Mouse (Mus musculus): ENCODE results near the gene Gm10260. TPM values are rescaled to one million over a fixed set of nuclear protein-coding genes. Genes with fewer than 3 reads are reported as not detected.

The Gm10260 gene
- polyA plus RNA-seq, 1 experiment from 2014 or later, result 0.64 TPM

DNA sequence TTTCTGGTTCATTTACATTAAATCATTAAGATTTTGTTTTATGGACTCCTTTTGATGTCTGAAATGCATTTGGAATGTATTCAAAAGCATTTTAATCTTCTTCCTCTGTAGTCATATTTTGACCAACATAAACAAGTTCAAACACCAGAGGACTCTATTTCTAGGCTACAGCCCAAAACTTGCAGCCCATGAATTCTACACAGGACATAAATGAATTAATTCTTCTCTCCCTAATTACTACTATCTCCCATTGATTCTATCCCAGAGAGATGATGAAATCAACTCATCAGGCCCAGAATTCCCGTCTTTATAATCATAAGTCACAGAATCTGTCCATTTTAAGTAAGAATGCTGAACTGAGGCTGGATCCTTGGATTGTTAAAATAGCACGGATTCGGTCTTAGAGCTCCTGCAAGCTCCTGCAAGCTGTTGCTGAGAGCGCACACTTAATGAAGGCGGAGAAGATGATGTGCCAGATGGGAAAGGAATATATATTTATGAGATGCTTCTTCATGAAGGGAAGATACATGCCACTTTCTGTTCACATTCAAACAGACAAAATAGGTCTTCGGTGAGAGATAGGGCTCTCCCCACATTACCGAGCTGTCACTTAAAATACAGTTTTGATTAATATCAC is 7.7 kb upstream of the Gm10260 start:
- Histone ChIP-seq H3K9me3 (replicated peaks) (0 out of 2 replicates have a peak, but pooled peaks cover 5% of the 10 kb centered on the region), H3K4me3 (no peak overlapping the region), H3K4me1 (replicated peaks) (peaks cover 16% of the 10 kb centered on the region), H3K36me3 (no peaks in the 10 kb centered on the region), H3K4me2 (no peak overlapping the region), H3K9ac (no peak overlapping the region), H3K27ac (ENCODE audit: poor library complexity, severe bottlenecking) (no peak overlapping the region), H3K27me3 (replicated peaks) (no peaks in the 10 kb centered on the region)
- no peak for ATAC-seq (ENCODE audit: insufficient number of reproducible peaks, low FRiP score)
- WGBS, result 86% methylated on average over 7 of the region's 7 CpGs

DNA sequence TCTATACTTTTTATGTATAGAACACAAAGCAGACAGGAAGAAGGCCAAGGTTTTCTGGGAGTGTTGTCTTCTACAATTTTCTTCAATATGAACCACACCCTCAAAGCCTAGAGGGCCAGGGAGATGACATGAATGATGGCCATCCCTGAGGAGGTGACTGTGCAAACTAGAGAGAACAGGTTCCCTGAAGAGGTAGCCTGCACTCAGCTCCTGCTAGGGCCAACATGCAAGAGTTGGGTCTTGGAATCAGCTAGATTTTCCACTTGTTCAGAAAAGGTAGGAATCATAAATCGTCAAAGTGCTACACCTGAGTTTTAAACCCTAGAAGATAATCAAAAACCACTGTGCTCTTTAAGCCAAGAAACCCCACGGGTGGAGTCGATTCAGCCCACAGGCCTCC is 6.2 kb upstream of the Gm10260 start:
- Histone ChIP-seq H3K27me3 (replicated peaks) (no peaks in the 10 kb centered on the region), H3K4me1 (replicated peaks) (peaks cover 11% of the 10 kb centered on the region), H3K27ac (ENCODE audit: poor library complexity, severe bottlenecking) (no peak overlapping the region), H3K4me2 (no peak overlapping the region), H3K9ac (no peak overlapping the region), H3K9me3 (replicated peaks) (no peaks in the 10 kb centered on the region), H3K4me3 (no peak overlapping the region), H3K36me3 (no peaks in the 10 kb centered on the region)
- no peak for ATAC-seq (ENCODE audit: insufficient number of reproducible peaks, low FRiP score)
- WGBS, result 84% methylated on average over 3 of the region's 3 CpGs

DNA sequence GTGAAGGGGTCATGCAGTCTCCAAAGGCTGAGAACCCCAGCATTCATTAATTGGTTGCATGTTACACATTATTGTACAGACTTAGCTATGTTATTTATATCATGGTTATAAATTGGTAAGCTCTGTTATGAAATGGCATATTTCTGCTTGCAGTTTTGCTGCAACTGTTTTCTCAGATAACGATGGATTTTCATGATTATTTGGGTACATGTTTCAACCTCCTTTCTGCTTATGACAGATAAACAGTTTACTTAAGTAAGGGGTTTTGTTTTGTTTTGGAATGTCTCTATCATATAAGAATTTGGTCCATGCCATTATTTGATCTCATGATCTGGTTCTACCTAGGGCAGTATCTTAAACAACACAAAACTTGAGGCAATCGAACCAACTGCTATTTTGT is 5.5 kb upstream of the Gm10260 start:
- no peak for ATAC-seq (ENCODE audit: insufficient number of reproducible peaks, low FRiP score)
- no peak overlapping the region for H3K4me3 ChIP-seq
- H3K4me1 ChIP-seq (replicated peaks), result peaks cover 11% of the 10 kb centered on the region
- H3K4me2 ChIP-seq, result no peak overlapping the region
- no peak overlapping the region for H3K9ac ChIP-seq
- no peaks in the 10 kb centered on the region for H3K36me3 ChIP-seq
- H3K27ac ChIP-seq (ENCODE audit: poor library complexity, severe bottlenecking), result no peak overlapping the region
- 83% methylated on average over 2 of the region's 2 CpGs for WGBS
- no peaks in the 10 kb centered on the region for H3K9me3 ChIP-seq (replicated peaks)
- no peaks in the 10 kb centered on the region for H3K27me3 ChIP-seq (replicated peaks)

DNA sequence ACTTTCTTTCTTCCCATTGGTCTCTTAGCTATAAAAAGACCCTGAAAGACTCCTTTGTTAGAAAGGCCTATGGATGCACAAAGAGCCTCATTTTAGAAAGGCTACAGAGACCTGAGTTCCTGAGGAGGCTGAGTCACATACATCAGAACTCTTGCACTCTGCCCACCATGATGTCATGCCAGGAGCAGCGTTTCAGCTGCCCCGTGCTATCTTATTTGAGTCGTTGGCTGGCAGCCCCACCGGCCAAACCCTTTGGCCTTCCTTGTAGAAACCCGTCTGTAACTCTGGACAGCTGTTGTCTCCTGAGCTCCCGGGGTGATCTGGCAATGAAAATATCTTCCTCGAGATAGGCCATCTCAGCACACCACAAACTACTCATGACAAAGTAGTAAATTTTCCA is 3.6 kb upstream of the Gm10260 start:
- Histone ChIP-seq H3K27me3 (replicated peaks) (no peaks in the 10 kb centered on the region), H3K9me3 (replicated peaks) (no peaks in the 10 kb centered on the region), H3K36me3 (no peaks in the 10 kb centered on the region), H3K4me1 (replicated peaks) (peaks cover 11% of the 10 kb centered on the region), H3K4me3 (no peak overlapping the region), H3K9ac (no peak overlapping the region), H3K4me2 (no peak overlapping the region), H3K27ac (ENCODE audit: poor library complexity, severe bottlenecking) (peak overlapping the region; percentile 26; the same call in 1 of the 2 replicates)
- WGBS, result 33% methylated on average over 7 of the region's 7 CpGs
- ATAC-seq (ENCODE audit: insufficient number of reproducible peaks, low FRiP score), result 0 out of 2 replicates have a peak, but pooled peaks have one; percentile 18

DNA sequence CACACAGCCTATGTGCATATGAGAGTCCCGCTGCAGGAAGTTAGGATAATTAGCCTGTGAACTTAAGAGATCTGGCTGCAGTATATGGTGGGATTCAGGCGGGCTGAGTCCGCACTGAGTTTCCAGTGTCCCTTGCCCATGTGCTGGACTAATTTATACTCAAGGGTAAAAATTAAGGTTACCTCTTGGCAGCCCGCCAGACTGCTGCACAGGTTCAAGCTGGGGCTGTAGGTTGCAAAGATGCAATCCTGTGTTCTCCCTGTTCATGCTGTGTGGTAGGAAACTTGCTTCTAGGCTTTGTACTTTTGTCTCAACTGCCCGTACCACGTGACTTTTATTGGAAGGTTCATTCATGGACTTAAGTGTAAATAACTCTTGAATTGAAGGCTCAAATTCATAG is 3.0 kb upstream of the Gm10260 start:
- peak overlapping the region; percentile 26; the same call in 1 of the 2 replicates for H3K27ac ChIP-seq (ENCODE audit: poor library complexity, severe bottlenecking)
- no peak for ATAC-seq (ENCODE audit: insufficient number of reproducible peaks, low FRiP score)
- no peaks in the 10 kb centered on the region for H3K9me3 ChIP-seq (replicated peaks)
- H3K4me3 ChIP-seq, result no peak overlapping the region
- peaks cover 11% of the 10 kb centered on the region for H3K4me1 ChIP-seq (replicated peaks)
- H3K4me2 ChIP-seq, result no peak overlapping the region
- no peak overlapping the region for H3K9ac ChIP-seq
- no peaks in the 10 kb centered on the region for H3K27me3 ChIP-seq (replicated peaks)
- no peaks in the 10 kb centered on the region for H3K36me3 ChIP-seq
- 75% methylated on average over 6 of the region's 6 CpGs for WGBS

DNA sequence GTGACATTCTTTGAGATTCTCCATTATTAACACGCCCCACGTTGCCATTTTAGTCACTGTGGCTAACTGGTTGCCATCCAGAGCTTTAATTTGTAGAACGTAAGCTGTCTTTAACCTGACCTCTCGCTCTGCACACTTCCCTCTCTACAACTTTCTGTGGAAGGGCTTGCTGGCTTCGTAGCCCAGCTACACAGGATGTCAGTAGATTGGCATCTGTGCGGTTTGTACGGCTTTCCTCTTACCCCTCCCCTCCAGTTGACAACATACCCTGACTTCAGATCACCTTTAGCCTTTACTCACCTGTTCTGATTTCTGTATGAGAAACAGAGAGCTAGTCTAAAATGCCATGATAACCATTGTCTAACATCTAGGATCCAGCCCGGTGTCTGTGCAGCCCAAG is 1.7 kb upstream of the Gm10260 start:
- no peak overlapping the region for H3K9ac ChIP-seq
- no peak for ATAC-seq (ENCODE audit: insufficient number of reproducible peaks, low FRiP score)
- H3K27me3 ChIP-seq (replicated peaks), result no peaks in the 10 kb centered on the region
- H3K9me3 ChIP-seq (replicated peaks), result no peaks in the 10 kb centered on the region
- H3K27ac ChIP-seq (ENCODE audit: poor library complexity, severe bottlenecking), result no peak overlapping the region
- H3K4me2 ChIP-seq, result no peak overlapping the region
- peaks cover 11% of the 10 kb centered on the region for H3K4me1 ChIP-seq (replicated peaks)
- no peaks in the 10 kb centered on the region for H3K36me3 ChIP-seq
- 89% methylated on average over 8 of the region's 8 CpGs for WGBS
- no peak overlapping the region for H3K4me3 ChIP-seq

DNA sequence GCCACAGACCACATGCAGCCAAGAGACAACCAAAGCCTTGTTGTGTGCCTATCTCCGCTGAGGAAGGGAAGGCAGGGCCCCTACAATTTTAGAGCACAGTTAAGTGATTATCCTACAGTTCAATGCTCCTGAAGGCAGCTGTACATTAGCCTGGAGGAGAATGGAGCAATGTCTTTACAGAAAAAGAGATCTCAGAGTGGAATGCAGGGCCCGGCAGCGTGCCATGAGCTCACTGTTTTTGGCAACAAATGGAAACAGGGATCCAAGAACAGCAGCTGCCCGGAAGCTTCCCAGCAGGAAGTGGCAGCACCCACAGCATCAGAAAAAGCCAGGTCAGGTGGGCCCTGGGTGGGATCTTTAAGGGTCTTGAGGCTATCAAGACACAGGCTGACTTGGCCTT is 3.4 kb downstream of the Gm10260 start:
- no peaks in the 10 kb centered on the region for H3K27me3 ChIP-seq (replicated peaks)
- H3K36me3 ChIP-seq, result no peaks in the 10 kb centered on the region
- H3K27ac ChIP-seq (ENCODE audit: poor library complexity, severe bottlenecking), result no peak overlapping the region; the same call in 1 of the 2 replicates
- 62% methylated on average over 4 of the region's 4 CpGs for WGBS
- ATAC-seq (ENCODE audit: insufficient number of reproducible peaks, low FRiP score), result no peak
- no peak overlapping the region for H3K4me3 ChIP-seq
- H3K4me1 ChIP-seq (replicated peaks), result peaks cover 4% of the 10 kb centered on the region; the same call in 1 of the 2 replicates
- no peaks in the 10 kb centered on the region for H3K9me3 ChIP-seq (replicated peaks)
- no peak overlapping the region for H3K9ac ChIP-seq
- H3K4me2 ChIP-seq, result no peak overlapping the region

DNA sequence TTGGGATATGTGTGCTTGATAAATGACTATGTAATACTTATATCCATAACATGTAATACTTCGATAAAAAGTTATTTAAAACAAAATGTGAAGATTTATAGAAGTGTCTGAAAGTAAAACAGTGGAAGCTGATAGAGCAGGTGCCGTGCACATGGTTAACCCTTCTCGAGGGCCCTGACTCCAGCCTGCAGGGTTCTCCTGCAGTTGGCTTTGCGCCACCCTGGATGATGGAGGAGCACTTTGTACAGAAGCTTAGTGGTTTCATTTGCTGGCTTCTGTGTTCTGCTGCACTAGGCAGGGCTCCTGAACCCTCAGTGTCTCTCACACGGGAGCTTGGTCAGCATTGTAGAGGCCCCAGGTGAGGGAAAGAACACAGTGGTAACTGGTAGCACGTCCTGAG is 4.3 kb downstream of the Gm10260 start:
- Histone ChIP-seq H3K27me3 (replicated peaks) (no peaks in the 10 kb centered on the region), H3K27ac (ENCODE audit: poor library complexity, severe bottlenecking) (no peak overlapping the region), H3K4me1 (replicated peaks) (peaks cover 5% of the 10 kb centered on the region; the same call in 1 of the 2 replicates), H3K9ac (no peak overlapping the region), H3K36me3 (no peaks in the 10 kb centered on the region), H3K4me2 (no peak overlapping the region), H3K9me3 (replicated peaks) (no peaks in the 10 kb centered on the region), H3K4me3 (no peak overlapping the region)
- whole genome bisulfite sequencing, result 79% methylated on average over 6 of the region's 6 CpGs
- ATAC-seq (ENCODE audit: insufficient number of reproducible peaks, low FRiP score), result no peak

DNA sequence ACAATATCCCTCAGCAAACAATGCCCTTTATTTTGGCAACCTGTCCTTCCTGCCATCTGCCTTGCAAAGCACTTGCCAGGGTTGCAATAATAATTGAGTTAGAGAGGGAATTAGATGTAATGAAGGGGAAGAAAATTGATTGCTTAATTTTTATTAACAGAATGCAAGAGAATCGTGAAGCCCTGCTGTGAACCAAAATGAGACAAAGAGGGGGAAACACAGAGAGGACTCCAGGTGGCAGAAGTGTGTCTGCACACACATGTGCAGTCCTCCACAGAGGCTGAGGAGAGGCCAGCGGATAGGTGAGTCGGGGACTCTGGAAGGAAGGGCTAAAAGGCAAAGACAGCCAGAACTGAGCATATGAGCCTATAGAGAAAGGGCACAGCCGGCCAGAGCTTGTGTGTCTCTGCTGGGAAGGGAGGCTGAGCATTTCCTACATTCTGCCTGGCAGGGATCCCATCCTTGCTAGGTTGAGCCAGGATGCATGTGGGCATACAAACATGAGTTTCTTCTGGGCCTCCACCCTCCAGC is 9.5 kb downstream of the Gm10260 start:
- H3K27ac ChIP-seq (ENCODE audit: poor library complexity, severe bottlenecking), result no peak overlapping the region
- no peaks in the 10 kb centered on the region for H3K36me3 ChIP-seq
- no peak overlapping the region for H3K9ac ChIP-seq
- no peak overlapping the region for H3K4me2 ChIP-seq
- 0 out of 2 replicates have a peak, but pooled peaks cover 4% of the 10 kb centered on the region for H3K4me1 ChIP-seq (replicated peaks)
- H3K9me3 ChIP-seq (replicated peaks), result no peaks in the 10 kb centered on the region
- WGBS, result 73% methylated on average over 4 of the region's 4 CpGs
- ATAC-seq (ENCODE audit: insufficient number of reproducible peaks, low FRiP score), result no peak
- no peaks in the 10 kb centered on the region for H3K27me3 ChIP-seq (replicated peaks)
- H3K4me3 ChIP-seq, result no peak overlapping the region

DNA sequence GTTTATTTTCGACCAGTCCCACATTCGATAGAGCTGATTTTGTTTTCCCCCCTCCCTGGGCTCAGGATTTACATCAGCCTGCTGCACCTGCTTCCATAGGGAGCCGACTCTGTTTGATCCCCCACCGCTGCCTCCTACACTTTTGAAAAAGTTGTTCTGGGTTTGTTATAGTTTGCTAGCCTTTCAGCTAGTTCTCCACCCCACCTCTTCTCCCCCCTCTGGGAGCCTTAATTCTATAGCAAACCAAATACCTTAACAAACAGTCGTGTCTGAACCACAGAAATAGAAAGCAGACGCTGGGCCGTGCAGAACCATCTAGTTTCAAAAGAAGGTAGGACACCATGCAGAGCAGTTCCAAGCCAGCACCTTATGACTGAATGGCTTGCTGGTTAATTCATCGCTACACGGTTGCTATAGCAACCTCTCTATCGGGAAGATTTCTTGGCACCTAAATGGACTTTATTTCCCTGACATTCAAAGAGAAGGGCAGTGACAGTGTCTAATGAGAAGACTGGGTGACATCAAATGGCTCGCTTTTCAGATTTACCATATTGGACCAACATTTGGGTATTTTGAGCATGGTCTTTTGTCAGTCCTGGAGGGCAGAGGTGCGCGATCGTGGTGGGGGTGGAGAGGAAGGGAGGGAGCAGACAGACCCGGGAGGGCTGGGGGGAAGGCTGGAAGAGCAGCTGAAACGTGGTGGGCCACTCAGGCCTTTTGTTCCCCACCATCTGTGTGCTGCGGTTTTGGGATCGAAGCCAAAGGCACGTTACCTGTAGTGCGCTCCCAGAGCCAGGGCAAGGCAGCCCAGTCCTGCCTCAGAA is 13.2 kb downstream of the Gm10260 start:
- Histone ChIP-seq H3K9ac (no peak overlapping the region), H3K4me2 (no peak overlapping the region), H3K9me3 (replicated peaks) (no peaks in the 10 kb centered on the region), H3K4me3 (no peak overlapping the region), H3K4me1 (replicated peaks) (0 out of 2 replicates have a peak, but pooled peaks cover 4% of the 10 kb centered on the region), H3K27me3 (replicated peaks) (no peaks in the 10 kb centered on the region), H3K27ac (ENCODE audit: poor library complexity, severe bottlenecking) (no peak overlapping the region), H3K36me3 (no peaks in the 10 kb centered on the region)
- ATAC-seq (ENCODE audit: insufficient number of reproducible peaks, low FRiP score), result no peak
- 66% methylated on average over 20 of the region's 20 CpGs for whole genome bisulfite sequencing

DNA sequence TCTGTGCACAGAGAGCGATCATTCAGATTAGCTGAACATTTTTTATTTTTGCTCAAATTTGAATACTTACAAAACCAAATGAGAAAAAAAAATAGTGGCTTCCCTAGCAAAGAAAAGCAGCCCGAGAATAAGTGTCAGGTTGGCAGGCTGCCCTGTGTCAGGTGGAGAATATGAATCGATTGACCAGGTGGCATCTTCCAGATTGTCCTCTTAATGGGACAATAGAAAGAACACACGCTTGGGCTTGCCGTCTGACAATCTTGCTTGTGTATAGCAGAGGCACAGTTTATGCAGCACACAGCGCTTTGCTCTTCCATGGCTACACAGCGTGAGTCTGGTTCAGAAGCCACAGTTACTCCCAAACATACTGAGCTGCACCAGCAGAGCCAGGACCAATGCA is 15.8 kb downstream of the Gm10260 start:
- no peak overlapping the region for H3K9ac ChIP-seq
- H3K27ac ChIP-seq (ENCODE audit: poor library complexity, severe bottlenecking), result no peak overlapping the region
- H3K27me3 ChIP-seq (replicated peaks), result no peaks in the 10 kb centered on the region
- WGBS, result 90% methylated on average over 7 of the region's 7 CpGs
- H3K4me1 ChIP-seq (replicated peaks), result no peaks in the 10 kb centered on the region
- no peaks in the 10 kb centered on the region for H3K36me3 ChIP-seq
- H3K4me3 ChIP-seq, result no peak overlapping the region
- no peaks in the 10 kb centered on the region for H3K9me3 ChIP-seq (replicated peaks)
- H3K4me2 ChIP-seq, result no peak overlapping the region
- no peak for ATAC-seq (ENCODE audit: insufficient number of reproducible peaks, low FRiP score)
